ENCODE assay signal across 17 mouse cellular contexts in genomic region chr2:34602896-34603295, GRCm38 (mm10).
"Had no signal": no experiment of that assay in that cellular context is flagged by ENCODE, and none has a peak within 500 bp of the region (broad histone marks: within the 10 kb centered on the region; RNA-seq: fewer than 3 reads in every experiment).

No protein-coding gene starts in this region.

- H3K9ac ChIP-seq: limb, embryonic 13.5 days; liver, embryonic 12.5 days; liver, embryonic 15.5 days; lung, embryonic 15.5 days; stomach, embryonic 15.5 days had no signal

- H3K4me1 ChIP-seq: liver, embryonic 12.5 days; liver, embryonic 15.5 days; lung, embryonic 15.5 days had no signal

- H3K27ac ChIP-seq: limb, embryonic 13.5 days; liver, embryonic 12.5 days; liver, embryonic 15.5 days; lung, embryonic 15.5 days; midbrain, embryonic 10.5 days; stomach, embryonic 15.5 days had no signal

- ATAC-seq: liver, embryonic 12.5 days had no signal

- H3K9me3 ChIP-seq: limb, embryonic 10.5 days; limb, embryonic 13.5 days; liver, embryonic 12.5 days; liver, embryonic 15.5 days; lung, embryonic 15.5 days; midbrain, embryonic 10.5 days; stomach, embryonic 15.5 days had no signal

- H3K4me3 ChIP-seq: limb, embryonic 10.5 days; limb, embryonic 13.5 days; liver, embryonic 12.5 days; liver, embryonic 15.5 days; lung, embryonic 15.5 days; megakaryocyte, embryonic 14.5 days; midbrain, embryonic 10.5 days; stomach, embryonic 15.5 days had no signal

- DNase-seq: kidney, postnatal 14 days; kidney, postnatal 4 days; liver; lung, adult 18-20 months; lung, postnatal 10 days; lung, postnatal 36 days; right cerebral cortex, postnatal 25 days; spleen, adult 18-20 months; thymus, postnatal 25 days had no signal

- H3K4me2 ChIP-seq: limb, embryonic 13.5 days; liver, embryonic 12.5 days; liver, embryonic 15.5 days; lung, embryonic 15.5 days; stomach, embryonic 15.5 days had no signal

- H3K27me3 ChIP-seq: limb, embryonic 13.5 days; liver, embryonic 12.5 days; liver, embryonic 15.5 days; lung, embryonic 15.5 days; megakaryocyte, embryonic 14.5 days; stomach, embryonic 15.5 days had no signal

- H3K36me3 ChIP-seq: lung, embryonic 15.5 days; stomach, embryonic 15.5 days had no signal
